Mouse (Mus musculus) neutrophil, adult 83 days (primary cell): ENCODE results near the gene Man1c1. TPM values are rescaled to one million over a fixed set of nuclear protein-coding genes. Genes with fewer than 3 reads are reported as not detected.

Experiments used
- total RNA-seq, 2 experiments: library from RNA; stranded (reverse); gene quantifications; one replicate each; pipeline ENCODE4 v1.2.4; 2023

Gene Man1c1
- total RNA-seq, result 10 to 100 TPM; 28.0 to 35.0 TPM

GRCm38 (mm10) chr4:134703835-134704546 is at the start of gene Man1c1:
Gene Man1c1, minus strand, starts transcription at chr4:134704290.

GRCm38 (mm10) chr4:134551494-134552316 is 152.4 kb downstream of the Man1c1 start, which contains the start of gene Selenon:
Gene Selenon, minus strand, starts transcription at chr4:134552166.

GRCm38 (mm10) chr4:134534932-134535786 is 168.9 kb downstream of the Man1c1 start, which contains the start of gene Mtfr1l:
Gene Mtfr1l, minus strand, starts transcription at chr4:134535387.

Other genes starting within 250 kb of the Man1c1 start
- gene Stmn1, start 236.0 kb downstream of the Man1c1 start, total RNA-seq, result 100 to 1,000 TPM; 235 to 236 TPM
- gene Paqr7, start 207.6 kb downstream of the Man1c1 start, total RNA-seq, result 10 to 100 TPM; 28.2 to 30.5 TPM
- gene Aunip, start 193.3 kb downstream of the Man1c1 start, total RNA-seq, result 1 to 10 TPM; 5.8 to 7.1 TPM
- 10 to 100 TPM; 34.8 to 36.7 TPM for gene Mtfr1l, start 168.9 kb downstream of the Man1c1 start, total RNA-seq
- gene Selenon, start 152.1 kb downstream of the Man1c1 start, total RNA-seq, result 10 to 100 TPM; 63.6 to 88.6 TPM
- gene Ldlrap1, start 63.7 kb upstream of the Man1c1 start, total RNA-seq, result 10 to 100 TPM; 35.9 to 39.2 TPM
- 10 to 100 TPM; 11.5 to 12.2 TPM for gene Maco1, start 149.1 kb upstream of the Man1c1 start, total RNA-seq
- gene Rhd, start 160.2 kb upstream of the Man1c1 start, total RNA-seq, result 10 to 100 TPM; 23.7 to 39.4 TPM
- 100 to 1,000 TPM; 156 to 164 TPM for gene Tmem50a, start 210.7 kb upstream of the Man1c1 start, total RNA-seq
- 100 to 1,000 TPM; 414 to 510 TPM for gene Rsrp1, start 219.3 kb upstream of the Man1c1 start, total RNA-seq
- gene Syf2, start 226.6 kb upstream of the Man1c1 start, total RNA-seq, result 100 to 1,000 TPM in 1 of 2 experiments, 10 to 100 TPM in 1; 89.3 to 108 TPM